Mouse (Mus musculus): ENCODE data around the gene Tbc1d24.

The Tbc1d24 gene

GRCm38 (mm10) chr17:24170729-24171128 is 34.6 kb downstream of the Tbc1d24 start:
- DNase-seq = no peak

DNA sequence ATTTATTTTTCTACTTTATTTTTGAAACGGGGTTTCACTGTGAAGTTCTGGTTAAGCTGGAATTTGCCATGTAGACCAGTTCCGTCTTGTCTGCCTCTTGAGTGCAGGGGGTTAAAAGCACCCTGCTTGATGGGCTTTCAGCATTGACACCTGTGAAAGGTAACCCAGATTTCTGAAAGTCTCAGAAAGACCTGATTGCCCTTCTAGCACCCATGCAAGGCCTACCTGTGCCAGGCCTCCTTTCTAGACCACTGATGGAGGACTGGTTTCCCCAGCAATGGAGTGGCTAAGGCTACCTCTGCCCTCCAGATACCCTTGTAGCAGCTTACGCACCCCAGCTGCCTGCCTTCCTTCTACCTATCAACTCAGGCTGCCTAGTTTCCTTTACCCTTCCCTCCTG is 35.2 kb downstream of the Tbc1d24 start:
- no peak for DNase-seq

DNA sequence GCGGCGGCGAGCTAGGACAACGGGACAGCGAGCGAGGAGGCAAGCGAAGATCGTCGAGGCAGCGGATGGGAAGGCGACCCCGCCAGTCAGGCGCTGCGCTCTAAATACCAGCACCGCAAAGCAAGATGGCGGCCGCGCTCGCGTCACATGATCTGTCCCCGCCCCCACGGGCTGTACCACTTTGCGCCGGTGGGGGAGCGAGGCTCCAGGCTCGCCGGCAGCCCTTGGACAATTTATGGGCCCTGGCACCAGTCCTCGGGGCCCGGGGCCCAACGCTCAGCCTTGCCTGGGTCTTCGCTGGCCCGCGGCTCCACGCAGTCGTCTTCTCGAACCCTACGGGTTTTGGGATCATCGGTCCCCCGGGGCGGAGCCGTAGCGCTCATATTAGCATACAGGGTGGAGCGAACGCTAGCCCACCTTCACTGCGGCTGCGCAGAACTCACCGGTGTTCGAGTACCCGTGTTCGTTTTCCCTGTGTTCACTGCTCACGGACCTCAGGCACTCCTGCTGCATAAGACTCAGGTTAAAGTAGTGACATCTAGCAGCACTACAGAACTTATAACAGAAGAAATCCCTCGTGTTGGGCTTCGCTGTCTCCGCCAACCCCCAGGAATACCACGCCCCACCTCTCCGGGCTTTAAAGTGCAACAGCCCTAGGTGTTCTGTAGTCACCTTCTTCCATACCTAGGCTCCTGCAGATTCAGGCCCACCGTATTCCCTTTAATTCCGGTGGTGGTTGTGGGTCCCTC is 35.9 kb downstream of the Tbc1d24 start, which contains the start of gene Atp6v0c:
TSS of gene Atp6v0c (minus strand) at position 386 of the 749 bp plus-strand sequence.
- DNase-seq = peak; percentile 96

DNA sequence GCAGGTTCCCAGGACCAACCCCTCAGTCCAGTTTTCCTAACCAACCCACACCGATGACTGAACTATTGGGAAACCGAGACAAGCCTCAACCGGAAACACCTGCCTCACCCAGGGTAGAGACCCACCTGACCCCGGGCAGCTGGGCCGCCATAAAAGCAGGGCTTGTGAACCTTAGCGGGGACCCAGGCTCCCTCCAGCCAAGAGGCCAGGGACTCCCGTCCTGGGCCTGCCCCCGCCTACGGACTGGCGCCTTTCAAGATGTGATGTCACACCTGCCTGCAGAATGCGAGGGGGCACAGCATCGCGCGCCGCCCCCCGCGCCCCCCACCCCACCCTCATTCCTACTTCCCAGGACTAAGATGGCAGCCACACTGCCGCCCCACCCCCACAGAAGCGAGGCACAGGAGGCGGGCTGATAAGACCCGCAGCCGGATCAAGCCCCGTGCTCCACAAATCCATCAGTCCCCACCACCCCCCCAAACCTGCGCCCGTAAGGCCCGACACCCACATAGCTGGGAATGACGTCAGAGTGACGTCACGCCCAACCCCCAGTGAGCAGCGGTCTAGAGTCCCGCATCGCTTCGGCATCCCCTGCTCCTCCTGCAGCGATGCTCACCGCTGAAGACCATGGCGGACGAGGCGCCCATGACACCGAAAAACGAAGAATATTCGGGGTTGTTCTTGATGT is 36.6 kb downstream of the Tbc1d24 start:
- DNase-seq = peak; percentile 64

DNA sequence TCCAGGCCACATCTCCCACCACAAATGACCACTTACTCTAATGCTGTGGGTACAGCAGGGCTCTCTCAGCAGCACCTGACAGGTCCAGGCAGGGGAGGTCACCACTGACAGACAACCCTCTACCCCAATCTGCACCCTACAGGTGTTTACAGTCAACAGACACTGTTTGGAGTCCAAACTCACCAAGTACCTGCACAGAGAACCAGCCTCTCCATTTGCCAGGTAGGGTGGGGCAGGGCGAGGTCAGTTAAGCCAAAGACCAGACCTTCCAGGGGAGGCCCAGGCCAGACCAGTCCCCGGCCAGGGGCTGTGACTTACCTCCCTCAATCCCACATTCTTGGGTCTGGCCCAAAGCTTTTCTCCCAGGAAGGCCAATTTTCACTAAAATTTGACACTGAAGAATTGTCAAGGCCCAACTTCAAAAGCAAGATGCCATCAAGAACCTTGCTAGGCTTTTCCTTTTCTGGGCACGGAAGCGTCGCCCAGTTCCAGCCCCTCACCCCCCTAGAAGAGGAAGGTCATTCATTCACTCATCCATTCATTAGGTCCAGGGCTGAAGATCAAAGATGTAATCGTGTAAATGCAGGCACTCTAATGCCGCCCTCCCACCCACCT is 37.4 kb downstream of the Tbc1d24 start:
- DNase-seq = no peak

DNA sequence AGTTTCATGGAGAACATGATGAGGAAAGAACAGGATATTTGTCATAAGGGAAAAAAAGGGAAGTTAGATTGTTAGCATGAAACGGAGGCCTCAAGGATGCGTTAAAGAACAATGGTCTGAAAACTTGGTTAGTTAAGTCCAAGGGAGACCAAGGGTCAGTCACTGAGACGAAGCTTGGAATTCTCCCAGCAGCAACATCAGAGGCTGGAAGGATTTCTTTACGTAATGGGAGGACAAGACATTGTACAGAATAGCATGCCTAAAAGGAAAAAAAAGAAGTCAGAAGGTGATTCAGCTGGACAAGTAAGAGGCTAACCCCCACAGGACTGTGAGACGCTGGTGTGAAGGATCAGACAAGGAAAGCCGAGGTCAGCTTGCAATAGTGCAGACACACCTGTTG is 38.2 kb downstream of the Tbc1d24 start:
- no peak for DNase-seq

DNA sequence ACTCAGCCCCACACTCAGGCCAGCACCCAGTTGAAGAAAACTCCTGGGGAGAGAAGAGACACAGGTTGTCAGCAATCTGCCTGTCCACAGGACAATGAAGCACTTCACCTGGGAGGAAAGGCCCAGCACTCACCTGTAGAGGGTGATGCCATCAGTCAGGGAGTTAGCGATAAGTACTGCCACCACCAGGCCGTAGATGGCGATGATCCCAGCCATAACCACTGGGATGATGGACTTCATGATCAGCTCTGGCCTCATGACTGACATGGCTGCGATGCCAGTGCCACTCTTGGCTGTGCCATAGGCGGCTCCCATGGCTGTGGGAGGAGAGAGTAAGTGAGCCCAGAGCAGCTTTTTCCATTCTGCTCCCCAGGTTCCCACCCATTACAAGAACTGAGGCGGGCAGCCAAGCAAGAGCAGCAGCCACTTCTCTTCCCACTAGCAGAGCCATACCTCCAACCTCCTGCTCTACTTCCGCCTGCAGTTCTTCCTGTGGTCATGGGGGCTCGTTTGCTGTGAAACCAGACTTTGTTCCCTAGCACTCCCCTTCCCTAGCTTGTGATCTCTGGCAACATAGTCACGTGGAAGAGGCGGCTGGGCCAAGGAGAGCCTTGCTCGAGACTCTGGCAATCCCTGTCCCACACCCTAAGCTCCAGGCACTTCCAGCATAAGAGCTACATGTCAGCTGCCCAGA is 40.6 kb downstream of the Tbc1d24 start:
- DNase-seq = no peak

- peak; percentile 97 for DNase-seq
Measured at GRCm38 (mm10) chr17:24163176-24163962, 42.0 kb downstream of the Tbc1d24 start, which contains the start of gene Amdhd2. Amdhd2 (minus strand) TSS chr17:24163766.

- peak; percentile 43 for DNase-seq
Measured at GRCm38 (mm10) chr17:24162584-24163175, 42.7 kb downstream of the Tbc1d24 start.

DNA sequence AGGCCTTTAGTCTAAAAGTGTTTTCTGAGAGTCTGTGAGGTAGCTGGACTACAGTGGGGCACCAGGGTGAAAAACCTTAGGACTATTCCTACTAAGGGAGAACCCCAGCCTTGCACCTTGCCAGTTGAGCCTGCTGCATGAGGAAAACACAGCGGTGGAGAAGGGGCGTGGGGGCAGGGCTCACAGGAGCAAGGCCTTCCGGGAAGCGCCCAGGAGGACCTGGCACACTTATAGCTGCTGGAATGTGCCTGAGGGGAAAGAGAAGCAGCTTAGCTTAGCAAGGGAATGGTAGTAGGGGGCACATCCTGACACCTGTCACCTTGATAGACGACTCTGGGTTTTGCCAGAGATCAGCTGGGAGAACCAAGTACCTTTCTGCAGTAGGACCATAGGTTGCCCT is 43.9 kb downstream of the Tbc1d24 start:
- DNase-seq = no peak

DNA sequence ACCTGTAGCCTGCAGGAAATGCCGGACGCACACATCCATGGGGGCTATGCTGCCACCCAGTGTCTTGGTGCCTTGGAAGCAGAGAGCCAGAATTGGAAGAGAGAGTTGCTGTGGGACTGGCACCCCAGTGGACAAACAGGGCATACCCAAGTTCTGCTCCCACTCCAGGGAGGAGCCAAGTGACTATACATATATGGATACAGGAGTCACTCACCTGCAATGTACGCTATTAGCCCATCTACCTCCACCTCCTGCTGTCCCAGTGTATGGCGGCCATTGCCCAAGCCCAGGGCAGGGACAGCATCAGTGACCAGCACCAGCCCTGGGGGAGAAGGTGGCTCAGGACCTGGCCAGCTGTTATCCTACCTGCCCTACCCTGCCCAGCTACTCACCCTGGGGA is 47.8 kb downstream of the Tbc1d24 start:
- no peak for DNase-seq

GRCm38 (mm10) chr17:24157121-24157520 is 48.2 kb downstream of the Tbc1d24 start:
- no peak for DNase-seq

DNA sequence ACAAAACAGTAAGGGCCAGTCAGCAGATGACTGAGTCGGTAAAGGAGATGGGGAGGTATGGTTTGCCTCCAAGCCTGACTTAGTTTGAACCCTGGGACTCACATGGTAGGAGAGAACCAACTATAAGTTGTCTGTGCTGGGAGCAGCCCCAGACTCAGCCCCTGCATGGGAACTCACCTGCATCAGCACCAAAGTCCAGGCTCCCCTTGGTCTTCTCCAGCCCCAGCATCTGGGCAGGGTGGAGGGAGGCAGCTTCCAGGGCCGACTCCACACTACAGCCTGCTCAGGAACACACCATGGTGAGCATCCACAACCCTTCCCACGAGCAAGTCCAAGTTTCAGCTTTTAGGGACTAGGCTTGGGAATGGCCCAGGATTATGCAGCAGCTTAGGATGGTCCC is 49.0 kb downstream of the Tbc1d24 start:
- DNase-seq = no peak

DNA sequence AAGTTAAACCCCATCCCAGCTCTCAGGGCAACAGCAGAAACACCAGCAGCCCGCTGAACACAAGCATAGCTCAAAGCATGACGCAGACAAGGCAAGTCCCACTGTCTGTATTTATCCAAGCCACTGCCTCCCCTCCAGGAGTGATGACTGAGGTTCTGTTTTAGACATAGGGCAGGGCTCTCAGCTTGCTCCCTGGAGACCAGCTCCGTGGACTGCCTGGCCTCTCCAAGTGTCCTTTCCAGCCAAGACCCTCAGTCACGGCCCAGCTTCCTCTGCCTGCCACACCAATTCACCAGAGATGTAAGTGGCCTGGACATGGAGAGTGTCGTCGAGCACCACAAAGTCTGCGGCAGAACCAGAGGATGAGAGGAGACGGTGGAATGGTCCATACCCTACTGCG is 49.6 kb downstream of the Tbc1d24 start:
- no peak for DNase-seq

DNA sequence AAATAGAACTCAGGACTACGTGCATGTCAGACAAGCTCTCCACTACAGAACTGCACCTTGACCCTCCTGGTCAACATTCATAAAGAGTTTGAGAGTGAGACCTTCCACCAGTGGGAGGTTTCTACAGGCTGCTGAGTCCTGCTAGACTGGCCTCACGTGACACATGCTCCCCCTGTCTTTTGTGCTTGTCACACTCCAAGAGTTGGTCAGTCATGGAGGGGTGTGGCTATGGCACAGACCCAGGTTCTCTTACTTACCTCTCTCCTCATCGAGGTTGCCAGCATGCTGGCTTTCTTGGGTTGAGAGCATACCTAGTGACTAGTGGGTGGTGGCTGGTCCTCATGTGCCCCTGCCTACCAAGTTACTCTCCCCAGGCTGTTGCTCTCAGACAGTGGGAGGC is 50.9 kb downstream of the Tbc1d24 start:
- DNase-seq = peak; percentile 37

GRCm38 (mm10) chr17:24151890-24152563 is 53.3 kb downstream of the Tbc1d24 start:
- peak; percentile 83 for DNase-seq

- DNase-seq = no peak
Measured at GRCm38 (mm10) chr17:24151382-24151781, 54.0 kb downstream of the Tbc1d24 start.

- no peak for DNase-seq
Measured at GRCm38 (mm10) chr17:24150824-24151223, 54.5 kb downstream of the Tbc1d24 start, which contains the start of gene Pdpk1. Pdpk1 (minus strand) TSS chr17:24150924.

- no peak for DNase-seq
Measured at GRCm38 (mm10) chr17:24149421-24149820, 55.9 kb downstream of the Tbc1d24 start.

GRCm38 (mm10) chr17:24142897-24143296 is 62.5 kb downstream of the Tbc1d24 start:
- no peak for DNase-seq

DNA sequence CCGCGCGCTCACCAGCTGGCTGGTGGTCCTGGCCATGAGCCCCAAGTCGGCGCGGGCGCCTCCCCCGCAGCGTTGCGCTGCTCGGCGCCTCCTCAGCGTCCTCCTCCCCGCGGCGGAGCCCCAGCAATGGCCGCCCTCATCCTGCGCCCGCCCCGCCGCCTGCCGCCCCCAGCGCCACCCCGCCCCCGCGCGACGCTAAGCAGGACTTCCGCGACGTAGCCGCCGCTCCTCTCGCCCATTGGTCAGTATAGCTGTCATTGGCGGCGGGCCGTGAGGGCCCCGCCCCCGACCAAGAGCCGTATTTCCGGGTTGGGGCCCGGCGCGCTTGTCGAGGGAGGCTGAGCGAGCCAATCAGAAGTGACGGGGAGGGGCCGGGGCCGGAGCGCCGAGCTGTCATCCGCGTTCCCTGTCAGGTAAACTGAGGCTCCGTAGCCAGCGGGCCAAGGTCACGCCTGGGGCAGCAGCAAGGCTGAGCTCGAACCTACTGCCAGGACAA is 63.9 kb downstream of the Tbc1d24 start:
- DNase-seq = peak; percentile 97
